Comparison of ENCODE assay signal across 8 mouse cellular contexts in genomic region chr10:128705317-128705693, GRCm38 (mm10). TPM values are rescaled to one million over a fixed set of nuclear protein-coding genes. Genes with fewer than 3 reads are reported as not detected.
DNase-seq lines count a peak whose midpoint lies in the region; ATAC-seq and TF ChIP-seq lines count a peak whose summit lies in the region.

No protein-coding gene starts in this region.

- DNase-seq in cerebellum, adult 9-11 months, result peak; percentile 35
- peak; percentile 42 for DNase-seq in thymus, postnatal 14 days
- DNase-seq in thymus, postnatal 25 days, result no peak
- DNase-seq in lung, embryonic 14.5 days, result peak; percentile 52
- DNase-seq in B cell, adult 2 months, result no peak

- no peaks in the 10 kb centered on the region for H3K9me3 ChIP-seq in hindbrain, embryonic 13.5 days
- no peaks in the 10 kb centered on the region for H3K9me3 ChIP-seq in lung, embryonic 14.5 days (ENCODE audit: low read depth, low read length)
- no peaks in the 10 kb centered on the region for H3K9me3 ChIP-seq in stomach, embryonic 15.5 days

- H3K4me3 ChIP-seq in hindbrain, embryonic 13.5 days, result peak overlapping the region; percentile 66
- peak overlapping the region; percentile 83 for H3K4me3 ChIP-seq in lung, embryonic 14.5 days (ENCODE audit: low read depth, low read length)
- peak overlapping the region; percentile 74 for H3K4me3 ChIP-seq in stomach, embryonic 15.5 days (replicated peaks)

- 0 out of 2 replicates have a peak, but pooled peaks cover 5% of the 10 kb centered on the region for H3K36me3 ChIP-seq in hindbrain, embryonic 13.5 days
- H3K36me3 ChIP-seq in lung, embryonic 14.5 days (ENCODE audit: insufficient read depth), result peaks cover 31% of the 10 kb centered on the region
- H3K36me3 ChIP-seq in stomach, embryonic 15.5 days, result peaks cover 19% of the 10 kb centered on the region

- no peak overlapping the region for H3K27ac ChIP-seq in hindbrain, embryonic 13.5 days
- peak overlapping the region; percentile 99 for H3K27ac ChIP-seq in lung, embryonic 14.5 days (ENCODE audit: low read depth)
- peak overlapping the region; percentile 96 for H3K27ac ChIP-seq in stomach, embryonic 15.5 days

- H3K27me3 ChIP-seq in hindbrain, embryonic 13.5 days, result no peaks in the 10 kb centered on the region
- no peaks in the 10 kb centered on the region for H3K27me3 ChIP-seq in lung, embryonic 14.5 days (ENCODE audit: insufficient read depth, low read length)
- H3K27me3 ChIP-seq in stomach, embryonic 15.5 days (replicated peaks), result no peaks in the 10 kb centered on the region

- ATAC-seq in cerebellum, adult (ENCODE audit: insufficient number of reproducible peaks, low FRiP score, low TSS enrichment), result no peak
- 0 out of 2 replicates have a peak, but pooled peaks have one; percentile 27 for ATAC-seq in hindbrain, embryonic 13.5 days (ENCODE audit: low FRiP score)
- ATAC-seq in lung, embryonic 14.5 days (ENCODE audit: insufficient read depth), result peak; percentile 23
- peak; percentile 23; the same call in 1 of the 2 replicates for ATAC-seq in stomach, embryonic 15.5 days (ENCODE audit: insufficient read depth, low FRiP score, low read depth)

- peak overlapping the region; percentile 63; the same call in 1 of the 2 replicates for H3K9ac ChIP-seq in hindbrain, embryonic 13.5 days
- H3K9ac ChIP-seq in lung, embryonic 14.5 days, result peak overlapping the region; percentile 88
- H3K9ac ChIP-seq in stomach, embryonic 15.5 days, result peak overlapping the region; percentile 25; the same call in 1 of the 2 replicates

- TF ChIP-seq CTCF in lung, embryonic 14.5 days (IDR thresholded peaks at IDR 0.05; ENCODE audit: low read depth), result no peak

- peak overlapping the region; percentile 87 for H3K4me2 ChIP-seq in hindbrain, embryonic 13.5 days
- H3K4me2 ChIP-seq in lung, embryonic 14.5 days, result peak overlapping the region; percentile 62
- peak overlapping the region; percentile 65 for H3K4me2 ChIP-seq in stomach, embryonic 15.5 days

- peaks cover 13% of the 10 kb centered on the region for H3K4me1 ChIP-seq in hindbrain, embryonic 13.5 days (replicated peaks)
- peaks cover 3% of the 10 kb centered on the region; the same call in 1 of the 2 replicates for H3K4me1 ChIP-seq in lung, embryonic 14.5 days (ENCODE audit: insufficient read depth)
- H3K4me1 ChIP-seq in stomach, embryonic 15.5 days, result peaks cover 14% of the 10 kb centered on the region; the same call in 1 of the 2 replicates

- WGBS in hindbrain, embryonic 13.5 days, result 8% methylated on average over 11 of the region's 11 CpGs
- 14% methylated on average over 11 of the region's 11 CpGs for WGBS in lung, embryonic 14.5 days
- WGBS in stomach, embryonic 15.5 days, result 6% methylated on average over 11 of the region's 11 CpGs

RNA-seq across cellular contexts. Expression of gene Cdk2, which starts 0.5 kb away (rescaled TPM):
- polyA plus RNA-seq in hindbrain, embryonic 13.5 days (2015; fragmentation: Nextera tagmentation; extraction: Ambion mirVana), result 26.0 and 26.7 TPM in 2 replicates
- 105 and 109 TPM in 2 replicates for polyA plus RNA-seq in lung, embryonic 14.5 days (2014; fragmentation: Nextera tagmentation; extraction: Ambion mirVana)
- polyA plus RNA-seq in stomach, embryonic 15.5 days (2015; fragmentation: Nextera tagmentation; extraction: Ambion mirVana), result 79.8 and 89.1 TPM in 2 replicates

RNA-seq across cellular contexts. Expression of gene Pmel, which starts 1.3 kb away (rescaled TPM):
- 0.32 and 0.70 TPM in 2 replicates for polyA plus RNA-seq in hindbrain, embryonic 13.5 days (2015; fragmentation: Nextera tagmentation; extraction: Ambion mirVana)
- polyA plus RNA-seq in lung, embryonic 14.5 days (2014; fragmentation: Nextera tagmentation; extraction: Ambion mirVana), result 1.4 TPM in 2 replicates
- 1.3 and 1.9 TPM in 2 replicates for polyA plus RNA-seq in stomach, embryonic 15.5 days (2015; fragmentation: Nextera tagmentation; extraction: Ambion mirVana)

RNA-seq across cellular contexts. Expression of gene Rab5b, which starts 9.2 kb away (rescaled TPM):
- polyA plus RNA-seq in hindbrain, embryonic 13.5 days (2015; fragmentation: Nextera tagmentation; extraction: Ambion mirVana), result 99.1 and 101 TPM in 2 replicates
- 63.6 and 66.8 TPM in 2 replicates for polyA plus RNA-seq in lung, embryonic 14.5 days (2014; fragmentation: Nextera tagmentation; extraction: Ambion mirVana)
- 68.9 and 75.1 TPM in 2 replicates for polyA plus RNA-seq in stomach, embryonic 15.5 days (2015; fragmentation: Nextera tagmentation; extraction: Ambion mirVana)

RNA-seq across cellular contexts. Expression of gene Suox, which starts 31.4 kb away (rescaled TPM):
- 14.4 and 14.6 TPM in 2 replicates for polyA plus RNA-seq in hindbrain, embryonic 13.5 days (2015; fragmentation: Nextera tagmentation; extraction: Ambion mirVana)
- polyA plus RNA-seq in lung, embryonic 14.5 days (2014; fragmentation: Nextera tagmentation; extraction: Ambion mirVana), result 9.3 and 9.8 TPM in 2 replicates
- polyA plus RNA-seq in stomach, embryonic 15.5 days (2015; fragmentation: Nextera tagmentation; extraction: Ambion mirVana), result 14.4 and 16.2 TPM in 2 replicates

RNA-seq across cellular contexts. Expression of gene Dgka, which starts 39.4 kb away (rescaled TPM):
- polyA plus RNA-seq in hindbrain, embryonic 13.5 days (2015; fragmentation: Nextera tagmentation; extraction: Ambion mirVana), result 6.5 and 7.0 TPM in 2 replicates
- 6.9 and 7.0 TPM in 2 replicates for polyA plus RNA-seq in lung, embryonic 14.5 days (2014; fragmentation: Nextera tagmentation; extraction: Ambion mirVana)
- 15.9 and 18.0 TPM in 2 replicates for polyA plus RNA-seq in stomach, embryonic 15.5 days (2015; fragmentation: Nextera tagmentation; extraction: Ambion mirVana)

Comparison
In these comparisons a context has a peak if more than half of its experiments do, and no peak if none do; other contexts are left out.
1. DNase-seq: peak in cerebellum, adult 9-11 months (single experiment), thymus, postnatal 14 days (single experiment) and lung, embryonic 14.5 days (single experiment); none in thymus, postnatal 25 days (single experiment) and B cell, adult 2 months (0 of 2).
2. H3K9ac ChIP-seq: peak in every context shown above with its lines; median percentile 88 in lung, embryonic 14.5 days; 63 in hindbrain, embryonic 13.5 days; 25 in stomach, embryonic 15.5 days.
3. Peak in every context shown above with its lines, with median percentiles within 50 percentile points of each other: H3K4me2 ChIP-seq and H3K4me3 ChIP-seq.